Mouse (Mus musculus): Measurements from ENCODE around the gene Gm3880. TPM values are rescaled to one million over a fixed set of nuclear protein-coding genes. Genes with fewer than 3 reads are reported as not detected.

Gene Gm3880
- not detected for polyA plus RNA-seq (2015; fragmentation: Illumina TruSeq; extraction: RNeasy Lipid Tissue Mini Kit (QIAGEN cat#74804); ENCODE audit: insufficient read depth, low replicate concordance)

DNA sequence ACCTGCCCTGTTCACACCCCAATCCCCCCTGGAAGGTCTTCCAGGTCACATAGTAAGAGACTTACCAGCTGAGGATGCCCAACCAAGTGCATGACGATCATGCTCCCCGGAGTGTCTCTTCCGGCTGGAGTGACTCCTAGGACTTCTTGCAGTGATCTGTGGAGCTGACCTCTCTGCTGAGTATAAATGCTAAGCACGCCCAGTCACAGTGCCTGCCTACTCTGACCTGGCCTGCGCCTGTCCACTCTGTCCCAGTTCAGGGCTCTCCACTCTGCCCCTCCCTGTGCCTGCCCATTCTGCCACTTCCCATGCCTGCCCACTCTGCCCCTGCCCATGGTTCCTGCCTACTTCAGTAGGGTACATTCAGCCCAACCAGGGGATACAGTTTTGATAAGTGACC is at the start of gene Gm3880:
TSS of gene Gm3880 (minus strand) at position 101 of the 400 bp plus-strand sequence.

DNA sequence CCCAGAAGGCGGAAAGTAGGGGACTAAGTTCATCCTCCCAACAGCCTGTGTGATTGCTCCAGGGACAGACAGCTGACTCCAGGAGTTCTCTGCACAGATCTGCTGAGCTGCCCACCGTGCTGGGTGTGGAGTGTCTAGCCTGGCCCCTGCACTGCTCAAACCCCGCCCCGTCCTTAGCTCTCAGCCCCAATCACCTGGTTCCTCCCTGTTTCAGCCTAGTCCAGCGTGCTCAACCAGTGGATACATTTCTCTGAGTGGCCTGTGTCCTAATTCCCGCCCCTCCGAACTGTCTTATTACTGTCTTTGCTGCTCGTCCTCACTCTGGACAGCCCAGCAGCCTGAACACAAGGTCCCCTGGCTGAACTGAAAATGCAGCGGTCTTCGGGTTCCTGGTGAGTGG is 20.8 kb upstream of the Gm3880 start, which contains the start of the genes Gm9112 and Dmrtc1b:
TSS of gene Gm9112 (minus strand) at position 101 of the 400 bp plus-strand sequence.
TSS of gene Dmrtc1b (plus strand) at position 331 of the 400 bp plus-strand sequence.

DNA sequence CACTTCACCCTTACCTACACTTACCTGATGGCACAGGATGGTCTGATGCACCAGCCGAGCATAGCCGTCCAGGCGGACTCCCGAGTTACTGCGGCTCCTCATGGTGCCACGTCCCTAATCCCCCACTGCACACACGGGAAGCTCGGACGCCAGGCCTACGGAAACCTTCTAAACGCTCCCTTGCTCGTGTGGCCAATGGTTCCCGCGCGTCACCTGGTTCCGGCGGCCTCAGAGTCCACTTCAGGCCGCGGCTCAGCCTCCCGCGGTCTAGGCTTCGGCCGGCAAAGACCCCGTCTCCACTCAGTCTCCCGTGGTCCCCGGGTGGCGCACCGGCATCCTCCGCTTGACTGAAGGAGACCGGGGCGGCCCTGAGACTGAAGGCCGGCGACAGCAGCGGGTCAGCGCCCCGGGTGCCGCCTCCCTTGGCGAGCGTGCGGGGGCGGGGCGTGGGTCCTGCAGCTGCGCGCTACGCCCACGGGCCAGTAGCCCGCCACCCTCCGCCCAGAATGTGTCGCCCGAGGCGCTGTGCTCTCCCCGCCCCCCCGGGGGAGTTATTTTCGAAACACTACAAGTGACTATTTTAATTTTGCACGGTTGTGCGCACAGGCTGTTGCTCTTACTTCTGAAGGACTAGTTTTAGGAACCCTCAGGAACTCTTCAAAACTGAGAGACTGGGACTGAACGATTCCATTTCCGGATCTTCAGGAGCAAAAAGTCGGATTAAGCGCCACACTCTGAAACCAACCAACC is 42.8 kb downstream of the Gm3880 start, which contains the start of gene Phka1:
TSS of gene Phka1 (minus strand) at position 424 of the 750 bp plus-strand sequence.

Other genes starting within 250 kb of the Gm3880 start
- 13.5 TPM for gene Hdac8, start 181.6 kb downstream of the Gm3880 start, polyA plus RNA-seq (2015; fragmentation: Illumina TruSeq; extraction: RNeasy Lipid Tissue Mini Kit (QIAGEN cat#74804); ENCODE audit: insufficient read depth, low replicate concordance)
- 10.2 TPM for gene Phka1, start 42.7 kb downstream of the Gm3880 start, polyA plus RNA-seq (2015; fragmentation: Illumina TruSeq; extraction: RNeasy Lipid Tissue Mini Kit (QIAGEN cat#74804); ENCODE audit: insufficient read depth, low replicate concordance)
- gene Gm9112, start 20.7 kb upstream of the Gm3880 start, polyA plus RNA-seq (2015; fragmentation: Illumina TruSeq; extraction: RNeasy Lipid Tissue Mini Kit (QIAGEN cat#74804); ENCODE audit: insufficient read depth, low replicate concordance), result not detected
- gene Dmrtc1b, start 20.9 kb upstream of the Gm3880 start, polyA plus RNA-seq (2015; fragmentation: Illumina TruSeq; extraction: RNeasy Lipid Tissue Mini Kit (QIAGEN cat#74804); ENCODE audit: insufficient read depth, low replicate concordance), result not detected
- gene Dmrtc1c1, start 116.0 kb upstream of the Gm3880 start, polyA plus RNA-seq (2015; fragmentation: Illumina TruSeq; extraction: RNeasy Lipid Tissue Mini Kit (QIAGEN cat#74804); ENCODE audit: insufficient read depth, low replicate concordance), result not detected
- not detected for gene Dmrtc1c2, start 167.6 kb upstream of the Gm3880 start, polyA plus RNA-seq (2015; fragmentation: Illumina TruSeq; extraction: RNeasy Lipid Tissue Mini Kit (QIAGEN cat#74804); ENCODE audit: insufficient read depth, low replicate concordance)
- not detected for gene 1700031F05Rik, start 181.0 kb upstream of the Gm3880 start, polyA plus RNA-seq (2015; fragmentation: Illumina TruSeq; extraction: RNeasy Lipid Tissue Mini Kit (QIAGEN cat#74804); ENCODE audit: insufficient read depth, low replicate concordance)
- gene Dmrtc1a, start 221.7 kb upstream of the Gm3880 start, polyA plus RNA-seq (2015; fragmentation: Illumina TruSeq; extraction: RNeasy Lipid Tissue Mini Kit (QIAGEN cat#74804); ENCODE audit: insufficient read depth, low replicate concordance), result not detected
- not detected for gene 1700011M02Rik, start 221.9 kb upstream of the Gm3880 start, polyA plus RNA-seq (2015; fragmentation: Illumina TruSeq; extraction: RNeasy Lipid Tissue Mini Kit (QIAGEN cat#74804); ENCODE audit: insufficient read depth, low replicate concordance)
- gene 1700018G05Rik, start 241.4 kb upstream of the Gm3880 start, polyA plus RNA-seq (2015; fragmentation: Illumina TruSeq; extraction: RNeasy Lipid Tissue Mini Kit (QIAGEN cat#74804); ENCODE audit: insufficient read depth, low replicate concordance), result not detected

Measured in spleen, adult 10 weeks (tissue).